In genomic region chr5:121812526-121813243, GRCm38 (mm10) we compare ENCODE assay signal across 12 mouse cellular contexts. TPM values are rescaled to one million over a fixed set of nuclear protein-coding genes. Genes with fewer than 3 reads are reported as not detected.
DNase-seq lines count a peak whose midpoint lies in the region; ATAC-seq and TF ChIP-seq lines count a peak whose summit lies in the region.
"Had no signal": no experiment of that assay in that cellular context is flagged by ENCODE, and none has a peak within 500 bp of the region (broad histone marks: within the 10 kb centered on the region; RNA-seq: fewer than 3 reads in every experiment).

No protein-coding gene starts in this region.

- ATAC-seq in heart, embryonic 15.5 days (replicated peaks; ENCODE audit: insufficient number of reproducible peaks, insufficient read depth, low FRiP score, low read depth), result no peak
- no peak for ATAC-seq in megakaryocyte, adult 5-6 weeks (ENCODE audit: poor library complexity, severe bottlenecking)
- ATAC-seq in embryonic facial prominence, embryonic 15.5 days (ENCODE audit: insufficient number of reproducible peaks, low FRiP score, low TSS enrichment, low read depth), result no peak
- ATAC-seq: forebrain, postnatal 0 days; midbrain, embryonic 13.5 days had no signal

- intact Hi-C loops in heart, postnatal 36 days (cut with DNase I), result no loop called here

- no peak overlapping the region for H3K4me2 ChIP-seq in heart, embryonic 15.5 days
- no peak overlapping the region for H3K4me2 ChIP-seq in embryonic facial prominence, embryonic 15.5 days (replicated peaks)
- H3K4me2 ChIP-seq in myocyte (ENCODE audit: low read depth), result no peak overlapping the region
- H3K4me2 ChIP-seq: midbrain, embryonic 13.5 days had no signal

- peak; percentile 5 for TF ChIP-seq POLR2A in myocyte (IDR thresholded peaks at IDR 0.05; ENCODE audit: insufficient read length, low read depth)

- no peak overlapping the region for H3K4me3 ChIP-seq in heart, embryonic 15.5 days
- H3K4me3 ChIP-seq in megakaryocyte, embryonic 14.5 days (replicated peaks), result peak overlapping the region; percentile 82
- H3K4me3 ChIP-seq in embryonic facial prominence, embryonic 15.5 days (replicated peaks), result no peak overlapping the region
- H3K4me3 ChIP-seq in myocyte, result no peak overlapping the region
- H3K4me3 ChIP-seq: midbrain, embryonic 13.5 days had no signal

- H3K27ac ChIP-seq in heart, embryonic 15.5 days, result 0 out of 2 replicates have a peak overlapping the region, but pooled peaks have one; percentile 4
- peak overlapping the region; percentile 60; the same call in 1 of the 2 replicates for H3K27ac ChIP-seq in embryonic facial prominence, embryonic 15.5 days (replicated peaks)
- H3K27ac ChIP-seq: midbrain, embryonic 13.5 days had no signal

- peaks cover 65% of the 10 kb centered on the region for H3K36me3 ChIP-seq in heart, embryonic 15.5 days
- peaks cover 96% of the 10 kb centered on the region for H3K36me3 ChIP-seq in megakaryocyte, embryonic 14.5 days (replicated peaks; ENCODE audit: low read length)
- H3K36me3 ChIP-seq in embryonic facial prominence, embryonic 15.5 days, result peaks cover 79% of the 10 kb centered on the region
- peaks cover 50% of the 10 kb centered on the region for H3K36me3 ChIP-seq in myocyte (ENCODE audit: control insufficient read depth, insufficient read depth)

- peaks cover 35% of the 10 kb centered on the region for H3K4me1 ChIP-seq in heart, embryonic 15.5 days (replicated peaks)
- peaks cover 99% of the 10 kb centered on the region for H3K4me1 ChIP-seq in megakaryocyte, embryonic 14.5 days
- H3K4me1 ChIP-seq in embryonic facial prominence, embryonic 15.5 days, result peaks cover 7% of the 10 kb centered on the region; the same call in 1 of the 2 replicates
- H3K4me1 ChIP-seq: midbrain, embryonic 13.5 days had no signal

- DNase-seq in heart, postnatal 36 days, result no peak
- DNase-seq in adrenal gland, adult 2 months, result no peak
- DNase-seq: adrenal gland, adult 8-10 months; forebrain, postnatal 0 days; kidney, postnatal 14 days; lung, postnatal 14 days had no signal

- 74% methylated on average over 7 of the region's 7 CpGs for WGBS in heart, embryonic 15.5 days
- 90% methylated on average over 7 of the region's 7 CpGs for WGBS in embryonic facial prominence, embryonic 15.5 days

- H3K79me2 ChIP-seq in myocyte (ENCODE audit: control insufficient read depth, insufficient read depth), result peaks cover 20% of the 10 kb centered on the region

- H3K9ac ChIP-seq in heart, embryonic 15.5 days, result no peak overlapping the region
- no peak overlapping the region; the same call in 1 of the 2 replicates for H3K9ac ChIP-seq in embryonic facial prominence, embryonic 15.5 days
- H3K9ac ChIP-seq: forebrain, postnatal 0 days; midbrain, embryonic 13.5 days had no signal

- H3K27me3 ChIP-seq in heart, embryonic 15.5 days, result no peaks in the 10 kb centered on the region
- no peaks in the 10 kb centered on the region for H3K27me3 ChIP-seq in megakaryocyte, embryonic 14.5 days (replicated peaks)
- H3K27me3 ChIP-seq in embryonic facial prominence, embryonic 15.5 days, result no peaks in the 10 kb centered on the region
- H3K27me3 ChIP-seq in myocyte (ENCODE audit: control insufficient read depth, insufficient read depth, insufficient read length), result no peaks in the 10 kb centered on the region
- H3K27me3 ChIP-seq: midbrain, embryonic 13.5 days had no signal

- H3ac ChIP-seq in myocyte (ENCODE audit: control insufficient read depth, insufficient read length), result no peak overlapping the region

- H3K9me3 ChIP-seq in heart, embryonic 15.5 days (replicated peaks), result no peaks in the 10 kb centered on the region
- no peaks in the 10 kb centered on the region for H3K9me3 ChIP-seq in megakaryocyte, embryonic 14.5 days
- H3K9me3 ChIP-seq in embryonic facial prominence, embryonic 15.5 days (replicated peaks), result no peaks in the 10 kb centered on the region
- H3K9me3 ChIP-seq: midbrain, embryonic 13.5 days had no signal

TF ChIP-seq in myocyte, 11 proteins besides CTCF, POLR2A, EP300 and RAD21:
- TF ChIP-seq TCF3 (IDR thresholded peaks at IDR 0.05; ENCODE audit: insufficient read length, low read depth) (no peak), MYOD1 (IDR thresholded peaks at IDR 0.05; ENCODE audit: control insufficient read depth in 1 of 3, insufficient read length in 2 of 3, low read depth in 2 of 3) (no peak), TCF12 (IDR thresholded peaks at IDR 0.05; ENCODE audit: insufficient read depth, poor library complexity, severe bottlenecking) (no peak), POLR2AphosphoS2 (IDR thresholded peaks at IDR 0.05; ENCODE audit: insufficient read length, low read depth) (no peak), CEBPB (IDR thresholded peaks at IDR 0.05; ENCODE audit: insufficient read depth, poor library complexity, severe bottlenecking) (no peak), REST (IDR thresholded peaks at IDR 0.05; ENCODE audit: insufficient read depth, insufficient read length) (no peak), MAX (IDR thresholded peaks at IDR 0.05; ENCODE audit: low read depth) (no peak), E2F4 (IDR thresholded peaks at IDR 0.05; ENCODE audit: insufficient read depth) (no peak), MYOG (IDR thresholded peaks at IDR 0.05; ENCODE audit: control insufficient read depth in 1 of 3, insufficient read depth in 1 of 3, insufficient read length in 2 of 3, low read depth in 2 of 3) (no peak), SRF (IDR thresholded peaks at IDR 0.05; ENCODE audit: control insufficient read depth, insufficient read length, low read depth) (no peak)

RNA-seq across cellular contexts. Expression of gene Sh2b3, which starts 24.8 kb away (rescaled TPM):
- polyA plus RNA-seq in heart, embryonic 15.5 days (2015; fragmentation: Nextera tagmentation; extraction: Ambion mirVana), result 13.2 and 18.5 TPM in 2 replicates
- total RNA-seq in heart, postnatal 36 days (2021), result 10 to 100 TPM; 23.8 to 28.1 TPM
- polyA plus RNA-seq in megakaryocyte, embryonic 14.5 days (2012; ENCODE audit: insufficient read depth, low replicate concordance), result 156 and 517 TPM in 2 replicates
- 82.9 and 83.8 TPM in 2 replicates for total RNA-seq in megakaryocyte, adult 5-6 weeks (2015)
- 46.3 and 55.6 TPM in 2 replicates for total RNA-seq in megakaryocyte, adult 5-6 weeks (2017)
- polyA plus RNA-seq in embryonic facial prominence, embryonic 15.5 days (2015; fragmentation: Nextera tagmentation; extraction: Ambion mirVana), result 17.5 and 18.7 TPM in 2 replicates
- 37.4 TPM for polyA plus RNA-seq in myocyte (2012; fragmentation: generic; extraction: Trizol)
- 10 to 100 TPM; 28.8 to 32.1 TPM for total RNA-seq in adrenal gland, adult 2 months (2021)
- polyA plus RNA-seq in adrenal gland, adult 2 months (2012; rRNA removed), result 138 and 147 TPM in 2 replicates

RNA-seq across cellular contexts. Expression of gene Pheta1, which starts 36.1 kb away (rescaled TPM):
- 15.1 and 18.2 TPM in 2 replicates for polyA plus RNA-seq in heart, embryonic 15.5 days (2015; fragmentation: Nextera tagmentation; extraction: Ambion mirVana)
- total RNA-seq in heart, postnatal 36 days (2021), result 10 to 100 TPM; 11.6 to 12.6 TPM
- polyA plus RNA-seq in megakaryocyte, embryonic 14.5 days (2012; ENCODE audit: insufficient read depth, low replicate concordance), result 12.8 and 13.0 TPM in 2 replicates
- 0.78 and 1.2 TPM in 2 replicates for total RNA-seq in megakaryocyte, adult 5-6 weeks (2015)
- total RNA-seq in megakaryocyte, adult 5-6 weeks (2017), result 0.69 and 1.8 TPM in 2 replicates
- 28.1 and 31.6 TPM in 2 replicates for polyA plus RNA-seq in embryonic facial prominence, embryonic 15.5 days (2015; fragmentation: Nextera tagmentation; extraction: Ambion mirVana)
- polyA plus RNA-seq in myocyte (2012; fragmentation: generic; extraction: Trizol), result 9.8 TPM
- total RNA-seq in adrenal gland, adult 2 months (2021), result 1 to 10 TPM; 5.6 to 9.2 TPM
- polyA plus RNA-seq in adrenal gland, adult 2 months (2012; rRNA removed), result 24.3 and 27.4 TPM in 2 replicates
